Mouse (Mus musculus) MEL (cell line): ENCODE data around the gene Gm5294. TPM values are rescaled to one million over a fixed set of nuclear protein-coding genes. Genes with fewer than 3 reads are reported as not detected.

Experiments
- DNase-seq: peaks from one replicate; pipeline ENCODE4 v3.0.0; 2011; ENCODE audit warnings: low read depth, low spot score
- H3K27ac ChIP-seq: 2 replicates; pipeline ENCODE4 v1.5.1; 2012; ENCODE audit warnings: low read depth, mild to moderate bottlenecking, control low read depth, low read length, moderate library complexity; ENCODE audit not compliant: control insufficient read depth
- H3K27me3 ChIP-seq, 2 experiments: fragments of 150-350 bp in 1 of 2; sonication (generic) in 1 of 2; 2 replicates each; pipeline ENCODE4 v1.6.1; 2012; ENCODE audit warnings: low read length in 2 of 2, mild to moderate bottlenecking in 2 of 2, improper control_type of control experiment in 1 of 2, moderate library complexity in 1 of 2; ENCODE audit not compliant: insufficient read depth in 2 of 2, control insufficient read depth in 1 of 2
- H3K36me3 ChIP-seq, 2 experiments: 2 replicates each; pipeline ENCODE4 v1.6.1; 2012 to 2014; ENCODE audit warnings: low read length in 2 of 2, improper control_type of control experiment in 1 of 2, inconsistent platforms in 1 of 2, mild to moderate bottlenecking in 1 of 2; ENCODE audit not compliant: insufficient read depth in 2 of 2, control insufficient read depth in 1 of 2
- H3K4me1 ChIP-seq, 2 experiments: fragments of 150-350 bp in 1 of 2; sonication (generic) in 1 of 2; 2 replicates each; pipeline ENCODE4 v1.6.1; 2012; ENCODE audit warnings: low read length in 2 of 2, improper control_type of control experiment in 1 of 2, mild to moderate bottlenecking in 1 of 2; ENCODE audit not compliant: insufficient read depth in 2 of 2, control insufficient read depth in 1 of 2
- H3K4me3 ChIP-seq, 2 experiments: fragments of 150-350 bp in 1 of 2; sonication (generic) in 1 of 2; 2 replicates each; pipeline ENCODE4 v1.5.1; 2012; ENCODE audit warnings: low read depth in 2 of 2, low read length in 2 of 2, mild to moderate bottlenecking in 2 of 2, moderate library complexity in 2 of 2, control low read depth in 1 of 2, improper control_type of control experiment in 1 of 2; ENCODE audit not compliant: control insufficient read depth in 1 of 2, insufficient read depth in 1 of 2
- H3K79me2 ChIP-seq: 2 replicates; pipeline ENCODE4 v1.6.1; 2012; ENCODE audit warnings: mild to moderate bottlenecking, low read length, moderate library complexity; ENCODE audit not compliant: control insufficient read depth, poor library complexity, insufficient read depth
- H3K9ac ChIP-seq: 2 replicates; pipeline ENCODE4 v1.6.1; 2012; ENCODE audit warnings: low read depth, mild to moderate bottlenecking, control low read depth, low read length, moderate library complexity; ENCODE audit not compliant: control insufficient read depth, poor library complexity, severe bottlenecking
- H3K9me3 ChIP-seq: fragments of 150-350 bp; sonication (generic); replicated peaks from 2 replicates; pipeline ENCODE4 v1.6.1; 2012; ENCODE audit warnings: mild to moderate bottlenecking, low read length, improper control_type of control experiment, moderate library complexity; ENCODE audit not compliant: insufficient read depth
- BHLHE40 ChIP-seq: IDR thresholded peaks from 2 replicates; pipeline ENCODE4 v1.6.1; 2012; ENCODE audit warnings: low read depth, mild to moderate bottlenecking, inconsistent platforms, low read length, improper control_type of control experiment, borderline replicate concordance
- CTCF ChIP-seq, 3 experiments: IDR thresholded peaks in 2 of 3; conservative IDR thresholded peaks in 1 of 3; 2 replicates each; pipeline ENCODE4 v1.5.1; 2011 to 2012; ENCODE audit warnings: low read length in 3 of 3, low read depth in 2 of 3, mild to moderate bottlenecking in 2 of 3, improper control_type of control experiment in 1 of 3, inconsistent platforms in 1 of 3, mixed read lengths in 1 of 3, moderate library complexity in 1 of 3; ENCODE audit not compliant: control insufficient read depth in 1 of 3, insufficient read depth in 1 of 3, poor library complexity in 1 of 3, severe bottlenecking in 1 of 3
- EP300 ChIP-seq, 2 experiments: IDR thresholded peaks; 2 replicates each; pipeline ENCODE4 v1.6.1; 2011; ENCODE audit warnings: improper control_type of control experiment in 2 of 2, low read length in 2 of 2, low read depth in 1 of 2, mild to moderate bottlenecking in 1 of 2
- ETS1 ChIP-seq: IDR thresholded peaks from 2 replicates; pipeline ENCODE4 v1.6.1; 2012; ENCODE audit warnings: low read depth, mild to moderate bottlenecking, inconsistent platforms, low read length, improper control_type of control experiment, moderate library complexity
- KAT2A ChIP-seq: conservative IDR thresholded peaks from 2 replicates; pipeline ENCODE4 v1.6.1; 2012; ENCODE audit warnings: low read depth, low read length, improper control_type of control experiment, inconsistent platforms
- MAFK ChIP-seq: IDR thresholded peaks from 2 replicates; pipeline ENCODE4 v1.6.1; 2011; ENCODE audit warnings: low read depth, mild to moderate bottlenecking, low read length, improper control_type of control experiment, borderline replicate concordance
- MEF2A ChIP-seq: IDR thresholded peaks from 2 replicates; pipeline ENCODE4 v1.6.1; 2014; ENCODE audit warnings: low read depth, mild to moderate bottlenecking, inconsistent platforms, low read length, improper control_type of control experiment; ENCODE audit not compliant: poor library complexity, insufficient replicate concordance, severe bottlenecking; ENCODE audit errors: extremely low read depth
- MXI1 ChIP-seq: IDR thresholded peaks from 2 replicates; pipeline ENCODE4 v1.6.1; 2011; ENCODE audit warnings: mild to moderate bottlenecking, low read depth, low read length, improper control_type of control experiment
- MYB ChIP-seq: IDR thresholded peaks from 2 replicates; pipeline ENCODE4 v1.6.1; 2011; ENCODE audit warnings: mild to moderate bottlenecking, low read depth, low read length, improper control_type of control experiment
- NRF1 ChIP-seq: IDR thresholded peaks from 2 replicates; pipeline ENCODE4 v1.6.1; 2014; ENCODE audit warnings: low read depth, mild to moderate bottlenecking, inconsistent platforms, low read length, improper control_type of control experiment, moderate library complexity; ENCODE audit not compliant: poor library complexity, insufficient read depth, severe bottlenecking
- POLR2AphosphoS2 ChIP-seq: IDR thresholded peaks from 2 replicates; pipeline ENCODE4 v1.6.1; 2011; ENCODE audit warnings: low read length, improper control_type of control experiment
- POLR2AphosphoS5 ChIP-seq: IDR thresholded peaks from 2 replicates; pipeline ENCODE4 v1.6.1; 2012; ENCODE audit warnings: low read depth, borderline replicate concordance, mild to moderate bottlenecking, inconsistent platforms, low read length, moderate library complexity, mixed read lengths
- RCOR1 ChIP-seq: IDR thresholded peaks from 2 replicates; pipeline ENCODE4 v1.6.1; 2012; ENCODE audit warnings: low read depth, mild to moderate bottlenecking, inconsistent platforms, low read length, improper control_type of control experiment
- SIN3A ChIP-seq: IDR thresholded peaks from 2 replicates; pipeline ENCODE4 v1.6.1; 2012; ENCODE audit warnings: low read length, improper control_type of control experiment, inconsistent platforms
- TCF12 ChIP-seq: IDR thresholded peaks from 2 replicates; pipeline ENCODE4 v1.6.1; 2014; ENCODE audit warnings: low read depth, mild to moderate bottlenecking, inconsistent platforms, low read length, improper control_type of control experiment, moderate library complexity
- UBTF ChIP-seq: IDR thresholded peaks from 2 replicates; pipeline ENCODE4 v1.6.1; 2012; ENCODE audit warnings: low read depth, mild to moderate bottlenecking, inconsistent platforms, low read length, improper control_type of control experiment, moderate library complexity, borderline replicate concordance; ENCODE audit not compliant: insufficient read depth
- USF1 ChIP-seq: IDR thresholded peaks from 2 replicates; pipeline ENCODE4 v1.6.1; 2014; ENCODE audit warnings: low read depth, mild to moderate bottlenecking, inconsistent platforms, low read length, improper control_type of control experiment, moderate library complexity
- USF2 ChIP-seq, 2 experiments: IDR thresholded peaks; 2 replicates each; pipeline ENCODE4 v1.6.1; 2011 to 2012; ENCODE audit warnings: improper control_type of control experiment in 2 of 2, low read length in 2 of 2, borderline replicate concordance in 1 of 2, inconsistent platforms in 1 of 2, low read depth in 1 of 2, mild to moderate bottlenecking in 1 of 2; ENCODE audit not compliant: insufficient read depth in 1 of 2
- ZNF384 ChIP-seq: IDR thresholded peaks from 2 replicates; pipeline ENCODE4 v1.6.1; 2012; ENCODE audit warnings: low read depth, mild to moderate bottlenecking, inconsistent platforms, low read length, improper control_type of control experiment
- polyA plus RNA-seq, 2 experiments: library from polyadenylated mRNA; stranded (reverse) in 1 of 2; unstranded in 1 of 2; fragments of >175 nt in 1 of 2; fragments of >200 nt in 1 of 2; gene quantifications; 2 replicates each; pipeline versions ENCODE4 v1.2.1 to v1.2.4; 2012; ENCODE audit warnings: low replicate concordance in 2 of 2, low read depth in 1 of 2; ENCODE audit not compliant: insufficient read length in 2 of 2, insufficient read depth in 1 of 2, missing spikeins in 1 of 2
- total RNA-seq: library from RNA; depleted of rRNA; stranded (reverse); fragments of 300-350 nt; gene quantifications from 2 replicates; pipeline ENCODE4 v1.2.3, GENCODE M21; 2012

Gm5294 gene
- total and polyA plus RNA-seq, 3 experiments: not detected

- no peaks in the 10 kb centered on the region for H3K79me2 ChIP-seq
- no peaks in the 10 kb centered on the region for H3K9me3 ChIP-seq
- H3K36me3 ChIP-seq: no peaks in the 10 kb centered on the region
- no peaks in the 10 kb centered on the region for H3K27me3 ChIP-seq
- H3K27ac ChIP-seq: no peak overlapping the region
- DNase-seq: no peak
- TF ChIP-seq SIN3A: no peak
- H3K4me3 ChIP-seq: no peak overlapping the region
- H3K9ac ChIP-seq: no peak overlapping the region
- H3K4me1 ChIP-seq: no peaks in the 10 kb centered on the region
Observed at GRCm38 (mm10) chr5:138801588-138802116, 18.2 kb upstream of the Gm5294 start.

- H3K27ac ChIP-seq: no peak overlapping the region
- H3K4me3 ChIP-seq: no peak overlapping the region
- TF ChIP-seq MYB: no peak
- TF ChIP-seq UBTF: no peak
- no peak for TF ChIP-seq ZNF384
- no peak for TF ChIP-seq RCOR1
- no peak for TF ChIP-seq SIN3A
- no peak for TF ChIP-seq ETS1
- TF ChIP-seq MEF2A: no peak
- no peak for TF ChIP-seq KAT2A
- TF ChIP-seq MXI1: no peak
- TF ChIP-seq BHLHE40: no peak
- no peak for TF ChIP-seq USF1
- no peak for TF ChIP-seq POLR2AphosphoS2
- no peak for TF ChIP-seq CTCF (IDR thresholded peaks at IDR 0.05 in 2 of 3, conservative IDR thresholded peaks at IDR 0.05 in 1 of 3; ENCODE audit: control insufficient read depth in 1 of 3, insufficient read depth in 1 of 3, low read depth in 2 of 3, low read length in 3 of 3, poor library complexity in 1 of 3, severe bottlenecking in 1 of 3)
- TF ChIP-seq MAFK: no peak
- TF ChIP-seq USF2 (IDR thresholded peaks at IDR 0.05; ENCODE audit: borderline replicate concordance in 1 of 2, insufficient read depth in 1 of 2, low read depth in 1 of 2, low read length in 2 of 2): no peak
- no peak for TF ChIP-seq NRF1
- TF ChIP-seq TCF12: no peak
- no peak for TF ChIP-seq POLR2AphosphoS5
- TF ChIP-seq EP300 (IDR thresholded peaks at IDR 0.05; ENCODE audit: low read depth in 1 of 2, low read length in 2 of 2): no peak
- TF ChIP-seq, all 39 proteins: peak for 0
- Histone ChIP-seq H3K36me3 (no peaks in the 10 kb centered on the region), H3K79me2 (no peaks in the 10 kb centered on the region), H3K9ac (no peak overlapping the region), H3K9me3 (no peaks in the 10 kb centered on the region), H3K4me1 (no peaks in the 10 kb centered on the region), H3K27me3 (no peaks in the 10 kb centered on the region)
- no peak for DNase-seq
Observed at GRCm38 (mm10) chr5:138804286-138804685, 15.6 kb upstream of the Gm5294 start.
